Mouse (Mus musculus) thymus, postnatal 4 days (tissue): Measurements from ENCODE around the gene Irs2.

Source experiments
- DNase-seq: peaks from one replicate; pipeline ENCODE4 v3.0.0; 2021

The Irs2 gene

DNA sequence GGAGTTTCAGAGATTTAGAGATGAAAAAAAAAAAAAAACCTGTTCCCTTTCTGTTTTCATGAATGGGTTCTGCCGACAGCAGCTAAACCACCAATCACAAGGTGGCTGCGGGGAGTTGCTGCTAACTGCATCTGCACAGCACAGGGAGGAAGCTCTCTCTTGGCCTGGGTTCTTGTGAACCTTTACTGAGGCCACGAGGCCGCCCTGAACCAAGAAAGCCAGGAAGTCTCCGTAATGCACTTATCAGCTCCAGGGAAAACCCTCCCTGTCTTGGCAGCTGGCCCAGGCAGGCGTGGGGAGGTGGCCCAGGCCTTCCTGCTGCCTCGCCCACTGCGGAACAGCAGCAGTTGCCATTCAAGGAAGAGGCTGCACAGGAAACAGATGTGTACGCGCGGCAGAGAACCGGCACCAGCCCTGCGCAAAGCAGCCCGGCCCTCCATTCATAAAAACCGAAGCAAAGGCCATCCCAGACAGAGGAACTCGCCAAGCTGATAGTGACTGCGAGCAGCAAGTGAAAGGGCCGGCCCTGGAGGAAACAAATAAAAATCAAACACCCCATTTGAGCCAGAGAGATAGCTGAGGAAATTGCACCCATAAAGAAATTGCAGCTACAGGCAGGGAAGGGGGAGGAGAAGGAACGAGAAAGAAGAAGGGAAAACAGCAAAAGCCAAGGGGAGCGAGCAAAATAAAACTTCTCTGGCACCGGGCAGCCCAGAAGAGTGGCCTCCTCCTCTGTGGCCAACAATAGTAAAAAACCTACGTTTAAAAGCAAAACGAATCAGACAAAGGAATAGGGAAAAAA lies 62.1 kb downstream of the Irs2 start:
- DNase-seq, result peak; percentile 80

DNA sequence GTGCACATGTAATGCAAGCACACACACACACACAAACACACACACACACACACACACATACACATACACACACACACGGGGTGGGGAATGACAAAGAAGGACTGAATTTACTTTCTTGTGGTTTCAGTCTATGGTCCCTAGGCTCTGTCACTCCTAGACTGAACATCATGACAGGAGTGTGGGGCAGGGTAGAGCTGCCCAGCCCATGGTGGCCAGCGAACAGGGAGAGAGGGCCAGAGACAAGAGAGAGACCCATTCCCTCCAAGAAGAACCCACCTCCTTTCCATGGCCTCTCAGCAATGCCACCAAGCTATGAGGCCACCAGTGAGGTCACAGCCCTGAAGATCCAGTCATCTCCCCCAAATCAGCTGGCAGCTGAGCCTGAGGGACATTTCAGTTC lies 62.8 kb downstream of the Irs2 start:
- peak; percentile 23 for DNase-seq

GRCm38 (mm10) chr8:10943314-10944060 lies 64.8 kb downstream of the Irs2 start:
- no peak for DNase-seq

DNA sequence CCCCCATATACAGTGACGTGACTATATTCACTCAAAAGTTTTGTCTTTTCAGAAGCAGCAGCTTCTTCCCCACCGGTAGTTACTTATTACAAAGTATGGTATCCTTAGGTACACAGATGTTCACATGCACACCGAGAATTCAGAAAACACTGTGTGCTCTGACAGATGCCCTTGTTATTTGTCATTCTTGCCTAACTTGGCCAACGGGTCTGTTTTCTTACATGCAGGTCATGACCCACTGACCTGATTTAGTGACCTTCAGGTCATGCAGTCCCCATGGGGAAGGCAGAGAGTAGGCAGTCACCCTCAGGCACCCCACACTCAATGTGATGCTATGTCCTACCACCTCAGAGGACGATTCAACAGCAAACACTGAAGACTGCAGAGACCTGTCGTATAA lies 68.4 kb downstream of the Irs2 start:
- DNase-seq, result no peak

DNA sequence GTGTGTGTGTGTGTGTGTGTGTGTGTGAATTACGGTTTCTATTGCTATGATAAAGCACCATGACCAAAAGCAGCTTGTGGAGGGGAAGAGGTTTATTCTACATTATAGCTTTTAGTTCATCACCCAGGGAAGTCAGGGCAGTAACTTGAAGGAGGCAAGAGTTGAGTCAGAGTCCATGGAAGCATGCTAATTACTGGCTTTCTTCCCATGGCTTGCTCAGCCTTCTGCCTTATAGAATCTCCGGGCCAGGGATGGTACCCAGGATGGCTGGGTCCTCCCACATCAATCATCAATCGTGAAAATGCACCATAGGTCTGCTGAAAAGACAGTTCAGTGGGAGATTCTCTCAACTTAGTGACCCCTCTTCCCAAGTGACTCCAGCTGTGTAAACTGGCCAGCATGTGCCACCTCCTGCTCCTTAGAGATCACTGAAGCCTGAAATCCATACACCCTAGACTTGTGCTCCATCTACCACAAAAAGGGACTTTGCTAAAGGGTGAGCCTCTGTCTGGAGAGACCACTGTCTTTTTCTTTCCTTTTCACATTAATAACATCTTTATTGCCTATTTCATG lies 69.0 kb downstream of the Irs2 start:
- no peak for DNase-seq

DNA sequence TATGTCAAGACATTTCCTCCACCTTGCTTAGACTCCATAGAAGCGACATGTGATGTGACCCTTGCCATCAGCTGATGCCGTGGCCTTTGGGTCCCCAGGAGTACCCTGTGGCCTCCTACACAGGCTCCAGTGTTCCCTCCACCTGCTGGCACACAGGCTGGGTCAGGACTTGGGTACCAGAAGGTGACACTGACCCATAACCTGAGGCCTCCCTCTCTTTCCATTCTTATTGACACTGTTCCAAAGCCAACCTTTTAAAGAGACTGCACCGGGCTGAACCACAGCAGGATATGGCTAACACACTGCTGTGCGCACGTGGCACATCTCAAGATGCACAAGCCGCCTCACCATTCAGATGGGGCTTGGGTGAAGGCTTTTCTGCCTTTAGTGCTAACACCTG lies 70.0 kb downstream of the Irs2 start:
- DNase-seq, result no peak

DNA sequence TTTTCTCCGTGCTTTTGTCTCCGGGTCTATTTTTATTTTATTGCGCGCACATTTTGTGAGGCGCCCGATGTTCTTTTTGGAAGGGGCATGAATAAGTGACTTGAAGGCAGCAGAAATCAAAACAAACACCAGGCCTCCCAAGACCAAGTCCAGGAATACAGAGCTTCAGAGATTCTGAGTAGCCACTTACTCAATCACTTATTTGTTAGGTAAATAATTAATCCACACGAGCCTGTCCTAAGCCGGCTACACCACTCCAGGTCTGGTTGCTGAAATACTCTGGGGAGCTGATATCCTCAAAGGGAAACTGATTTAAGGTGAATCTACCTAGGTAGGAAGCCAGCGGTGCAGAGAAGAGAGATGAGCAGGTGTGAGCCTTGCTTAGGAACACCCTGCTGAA lies 71.6 kb downstream of the Irs2 start:
- DNase-seq, result no peak

GRCm38 (mm10) chr8:10935231-10935630 lies 73.0 kb downstream of the Irs2 start:
- DNase-seq, result no peak
